Mouse (Mus musculus): ENCODE measurements around the gene Pnpla1. TPM values are rescaled to one million over a fixed set of nuclear protein-coding genes. Genes with fewer than 3 reads are reported as not detected.
"Not testable (repeated sequence)": the region's sequence is repeated elsewhere in the genome, so short reads cannot be mapped to it uniquely, and the experiment has no call there.

The Pnpla1 gene
- total RNA-seq, 1 experiment from 2014 or later, result not detected

DNA sequence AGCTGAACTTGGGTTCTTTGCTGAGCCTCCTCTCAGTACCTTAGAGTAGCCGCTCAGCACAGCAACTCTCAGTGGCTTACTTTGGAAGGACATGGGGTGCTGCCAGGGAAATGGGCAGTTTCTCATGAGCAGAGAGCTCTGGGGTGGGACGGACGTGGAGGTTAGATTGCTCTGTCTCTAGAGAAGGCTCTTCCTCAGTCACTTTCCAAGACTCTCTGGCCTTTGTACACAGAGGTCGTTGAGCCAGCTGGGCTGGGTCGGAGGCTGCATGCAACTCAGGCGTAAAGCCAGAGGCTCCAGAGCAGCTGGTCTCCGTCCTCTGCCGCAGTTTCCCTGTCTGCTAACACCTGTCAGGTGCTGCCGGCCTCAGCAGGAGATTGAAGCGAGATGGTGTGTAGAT is 23.5 kb upstream of the Pnpla1 start:
- ATAC-seq (ENCODE audit: extremely low read depth, insufficient number of reproducible peaks, low FRiP score, poor library complexity, severe bottlenecking), result no peak

DNA sequence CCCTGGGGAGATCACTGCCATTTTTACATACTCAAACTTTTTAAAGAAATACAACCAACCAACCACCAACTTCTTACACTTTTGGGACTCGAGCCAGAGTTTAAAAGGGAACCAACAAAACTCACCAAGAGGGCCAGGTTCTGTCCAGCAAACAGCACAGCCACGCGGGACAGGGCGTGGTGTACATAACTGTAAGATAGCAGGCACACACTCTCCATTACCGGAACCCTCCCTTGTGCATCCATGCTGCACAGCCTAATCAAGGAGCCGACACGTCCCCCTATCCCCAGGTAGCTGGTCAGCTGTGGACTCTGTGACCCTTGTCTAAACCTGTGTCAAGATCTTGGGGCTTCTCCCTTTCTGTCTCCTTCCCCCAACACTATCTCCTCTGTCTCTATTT is 20.4 kb upstream of the Pnpla1 start:
- ATAC-seq (ENCODE audit: extremely low read depth, insufficient number of reproducible peaks, low FRiP score, poor library complexity, severe bottlenecking), result no peak

DNA sequence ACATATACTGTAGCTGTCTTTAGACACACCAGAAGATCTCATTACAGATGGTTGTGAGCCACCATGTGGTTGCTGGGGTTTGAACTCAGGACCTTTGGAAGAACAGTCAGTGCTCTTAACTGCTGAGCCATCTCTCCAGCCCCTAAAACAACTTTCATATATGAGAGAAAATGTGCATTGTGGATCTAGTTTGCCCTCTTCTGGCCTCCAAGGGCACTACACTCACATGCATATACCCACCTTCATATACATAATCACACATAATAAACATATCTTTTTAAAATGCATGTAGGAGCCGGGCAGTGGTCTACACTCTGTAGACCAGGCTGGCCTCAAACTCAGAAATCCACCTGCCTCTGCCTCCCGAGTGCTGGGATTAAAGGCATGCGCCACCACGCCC is 16.3 kb upstream of the Pnpla1 start:
- not testable (repeated sequence) for ATAC-seq (ENCODE audit: extremely low read depth, insufficient number of reproducible peaks, low FRiP score, poor library complexity, severe bottlenecking)

DNA sequence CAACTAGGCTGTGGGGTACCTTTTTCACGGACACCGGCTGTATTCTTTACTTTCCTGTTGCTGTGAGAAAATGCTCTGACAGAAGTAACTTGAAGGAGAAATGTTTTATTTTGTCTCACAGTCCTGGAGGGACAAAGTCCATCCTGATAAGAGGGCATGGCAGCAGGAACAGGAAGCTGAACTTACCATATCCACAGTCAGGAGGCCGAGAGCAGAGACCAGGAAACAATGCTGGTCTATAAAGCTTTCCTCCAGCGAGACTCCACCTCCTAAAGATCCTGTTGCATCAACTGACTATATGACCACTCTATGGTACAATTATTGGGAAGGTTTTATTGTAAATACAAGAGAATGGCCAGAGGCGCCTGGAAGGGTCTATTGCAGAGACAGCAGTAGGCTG is 14.5 kb upstream of the Pnpla1 start:
- no peak for ATAC-seq (ENCODE audit: extremely low read depth, insufficient number of reproducible peaks, low FRiP score, poor library complexity, severe bottlenecking)

DNA sequence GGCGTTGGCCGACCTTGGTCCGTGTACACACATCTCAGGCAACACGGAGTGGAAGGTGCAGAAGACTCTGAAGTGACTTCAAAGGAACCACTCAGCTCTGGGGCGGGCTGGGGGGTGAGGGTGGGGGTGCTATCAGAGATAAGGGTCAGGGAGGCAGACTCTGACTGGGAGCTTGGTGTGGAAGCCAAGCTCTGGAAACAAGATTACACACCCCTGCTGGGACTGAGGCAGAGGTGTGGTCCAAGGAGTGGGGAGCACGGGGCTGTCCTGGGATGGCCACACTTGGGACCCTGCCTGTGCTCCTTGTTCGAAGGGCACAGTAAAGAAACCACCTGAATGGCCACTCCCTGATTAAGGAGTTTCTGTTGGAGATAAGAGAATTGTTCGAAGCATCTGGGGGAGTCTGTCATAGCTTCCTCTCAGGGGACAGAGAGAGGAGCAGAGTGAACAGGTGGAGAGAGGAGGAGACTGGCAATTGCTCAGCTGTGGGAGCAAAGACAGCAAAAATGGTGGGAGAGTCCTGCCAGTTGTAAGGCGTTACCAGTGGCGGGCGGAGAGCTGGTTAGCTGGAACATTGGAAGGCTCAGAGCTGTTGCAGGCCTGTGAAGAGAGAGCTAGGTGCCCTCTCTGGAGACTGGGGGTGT is 11.1 kb upstream of the Pnpla1 start:
- no peak for ATAC-seq (ENCODE audit: extremely low read depth, insufficient number of reproducible peaks, low FRiP score, poor library complexity, severe bottlenecking)

DNA sequence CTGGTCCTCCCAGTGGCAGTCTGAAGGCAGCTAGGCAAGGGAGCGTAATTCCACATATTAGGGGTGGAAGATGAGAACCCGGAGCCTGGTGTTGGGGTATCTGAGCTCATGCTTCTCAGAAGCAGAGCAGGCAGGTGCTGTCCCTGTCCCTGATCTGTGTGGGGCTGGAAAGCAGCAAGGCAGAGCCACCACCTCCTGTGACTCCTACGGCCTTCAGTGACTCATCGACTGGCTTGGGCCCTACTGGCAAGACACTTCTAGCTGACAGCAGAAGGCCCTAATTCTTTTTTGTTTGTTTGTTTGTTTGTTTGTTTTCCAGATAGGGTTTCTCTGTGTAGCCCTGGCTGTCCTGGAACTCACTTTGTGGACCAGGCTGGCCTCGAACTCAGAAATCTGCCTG is 7.7 kb upstream of the Pnpla1 start:
- no peak for ATAC-seq (ENCODE audit: extremely low read depth, insufficient number of reproducible peaks, low FRiP score, poor library complexity, severe bottlenecking)

DNA sequence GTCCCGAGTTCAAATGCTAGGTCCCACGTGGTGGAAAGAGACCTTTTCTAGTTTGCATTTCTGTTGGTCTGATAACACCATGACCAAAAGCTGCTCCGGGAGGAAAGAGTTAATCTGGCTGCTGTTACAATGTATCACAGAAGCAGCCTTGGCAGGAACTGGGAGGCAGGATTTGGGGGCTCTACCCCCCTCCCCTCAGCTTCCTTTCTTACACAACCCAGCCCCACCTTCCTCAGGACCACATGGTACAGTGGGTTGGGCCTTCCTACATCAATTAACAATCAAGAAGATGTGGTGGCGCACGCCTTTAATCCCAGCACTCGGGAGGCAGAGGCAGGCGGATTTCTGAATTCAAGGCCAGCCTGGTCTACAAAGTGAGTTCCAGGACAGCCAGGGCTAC is 3.8 kb upstream of the Pnpla1 start:
- ATAC-seq (ENCODE audit: extremely low read depth, insufficient number of reproducible peaks, low FRiP score, poor library complexity, severe bottlenecking), result no peak

DNA sequence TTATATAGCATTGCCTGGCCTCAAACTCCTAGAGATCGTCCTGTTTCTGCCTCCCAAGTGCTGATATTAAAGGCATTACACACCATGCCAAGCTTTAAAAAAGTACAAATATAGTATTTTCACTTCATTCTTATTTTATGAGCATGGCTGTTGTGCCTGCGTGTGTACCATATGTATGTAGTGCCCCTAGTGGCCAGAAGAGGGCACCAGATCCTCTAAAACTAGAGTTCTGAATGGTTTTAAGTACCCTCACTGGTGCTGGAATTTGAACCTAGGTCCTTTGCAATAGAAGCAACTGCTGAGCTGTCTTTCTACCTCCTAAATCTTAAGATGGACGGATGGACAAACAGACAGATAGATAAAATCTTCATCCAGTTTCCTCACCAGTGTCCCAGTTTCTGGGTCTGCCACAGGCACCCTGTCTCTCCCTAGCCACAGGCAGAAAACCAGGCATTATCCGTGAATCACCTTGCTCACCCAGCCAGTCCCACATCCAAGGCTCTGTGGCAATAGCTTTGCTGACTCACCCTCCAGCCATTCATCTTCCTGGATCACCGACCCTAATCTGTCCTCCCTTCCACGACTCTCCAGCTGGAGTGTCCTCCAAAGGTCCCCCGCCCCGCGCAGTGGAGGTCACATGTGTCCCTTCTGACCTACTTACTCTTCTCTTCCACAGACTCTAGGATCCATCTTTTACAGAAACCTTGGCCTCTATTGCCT is 2.9 kb upstream of the Pnpla1 start:
- ATAC-seq (ENCODE audit: extremely low read depth, insufficient number of reproducible peaks, low FRiP score, poor library complexity, severe bottlenecking), result no peak

DNA sequence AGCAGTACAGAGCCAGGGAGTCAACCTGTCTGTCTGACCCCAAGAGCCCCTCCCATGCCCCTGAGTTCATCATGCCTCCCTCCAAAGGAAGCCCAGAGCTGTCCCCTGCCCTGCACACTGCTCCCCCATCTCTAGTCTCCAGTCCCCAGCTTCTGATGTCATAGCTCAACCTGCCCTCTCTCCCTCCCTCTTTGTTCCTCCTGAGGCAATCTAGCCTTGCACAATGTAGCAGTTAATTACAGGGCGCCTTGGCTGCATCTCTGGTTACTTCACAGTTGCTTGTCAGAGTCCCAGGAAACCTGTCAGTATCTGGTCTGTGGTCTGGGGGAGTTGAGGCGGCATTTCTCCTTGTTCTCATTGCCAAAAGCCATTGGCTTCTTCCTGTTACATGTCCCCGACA is 2.2 kb upstream of the Pnpla1 start:
- ATAC-seq (ENCODE audit: extremely low read depth, insufficient number of reproducible peaks, low FRiP score, poor library complexity, severe bottlenecking), result peak; percentile 60

DNA sequence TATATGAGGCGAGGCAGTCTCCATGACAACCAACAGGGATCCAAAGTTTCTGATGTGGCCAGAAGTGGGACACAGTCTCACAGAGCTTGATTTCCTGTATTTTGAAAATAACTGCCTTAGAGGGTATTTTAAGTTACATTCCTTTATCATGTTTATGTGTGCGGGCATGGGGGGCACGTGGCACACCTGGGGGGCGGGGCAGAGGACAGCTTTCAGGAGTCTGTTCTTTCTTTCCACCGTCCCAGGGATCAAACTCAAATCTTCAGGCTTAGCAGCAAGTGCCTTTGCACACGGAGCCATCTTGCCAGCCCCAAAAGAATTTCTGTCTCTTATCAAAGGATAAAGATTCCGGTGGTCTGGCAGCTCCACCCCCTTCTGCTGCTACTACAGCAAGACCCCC is 5.7 kb downstream of the Pnpla1 start:
- no peak for ATAC-seq (ENCODE audit: extremely low read depth, insufficient number of reproducible peaks, low FRiP score, poor library complexity, severe bottlenecking)

DNA sequence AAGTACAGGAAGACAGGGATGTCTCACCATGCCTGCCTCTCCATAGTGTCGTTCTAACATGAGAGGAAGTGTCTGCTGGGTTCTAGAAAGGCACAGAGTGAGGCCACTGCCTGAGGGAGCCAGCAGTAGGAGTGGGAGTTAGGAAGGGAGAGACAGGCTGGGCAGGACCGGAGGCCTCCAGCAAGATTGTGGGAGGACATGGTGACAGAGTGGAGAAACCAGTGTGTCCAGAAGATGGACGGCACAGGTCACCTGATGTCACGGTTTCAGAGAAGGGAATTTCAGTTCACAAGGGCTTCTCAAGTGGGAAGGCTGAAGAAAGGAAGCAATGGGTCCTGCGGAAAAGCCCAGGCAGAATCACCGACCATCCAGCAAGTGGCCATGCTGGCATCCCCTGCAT is 6.3 kb downstream of the Pnpla1 start:
- ATAC-seq (ENCODE audit: extremely low read depth, insufficient number of reproducible peaks, low FRiP score, poor library complexity, severe bottlenecking), result no peak

DNA sequence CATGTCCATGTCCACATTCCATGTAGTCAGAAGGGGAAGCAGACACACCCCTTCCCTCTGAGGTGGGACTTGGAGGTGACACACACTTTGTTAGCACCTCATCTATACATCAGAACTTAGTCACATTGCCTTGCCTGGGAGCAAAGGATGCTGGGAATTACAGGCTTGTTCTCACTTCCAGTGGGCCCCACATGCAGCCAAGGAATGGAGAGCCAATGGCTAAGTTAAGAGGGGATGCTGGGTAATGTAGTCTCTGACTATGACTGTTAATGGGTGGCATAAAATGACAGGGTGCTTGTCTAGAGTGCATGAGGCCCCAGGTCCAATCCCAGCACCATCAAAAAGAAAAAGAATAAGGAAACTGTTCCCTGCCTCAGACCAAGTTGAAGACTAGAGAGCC is 8.7 kb downstream of the Pnpla1 start:
- no peak for ATAC-seq (ENCODE audit: extremely low read depth, insufficient number of reproducible peaks, low FRiP score, poor library complexity, severe bottlenecking)

DNA sequence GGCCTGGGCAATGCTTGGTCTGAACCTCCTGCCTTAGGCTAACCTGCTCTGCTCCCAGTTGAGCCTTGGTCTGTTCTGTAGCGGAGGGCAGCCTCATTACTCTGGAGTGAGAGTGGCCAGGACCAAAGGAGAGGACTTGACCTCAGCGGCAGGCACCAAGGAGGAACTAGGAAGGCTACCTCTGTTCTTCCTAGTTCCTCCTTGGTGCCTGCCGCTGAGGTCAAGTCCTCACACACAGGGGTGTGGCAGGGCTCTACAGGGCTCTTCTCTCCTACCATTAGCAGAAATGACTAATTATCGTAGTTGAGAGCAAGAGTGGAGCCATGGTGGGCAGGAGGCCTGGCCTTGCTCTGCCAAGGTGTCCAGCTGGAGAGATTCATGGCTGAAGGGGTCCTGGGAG is 9.2 kb downstream of the Pnpla1 start:
- no peak for ATAC-seq (ENCODE audit: extremely low read depth, insufficient number of reproducible peaks, low FRiP score, poor library complexity, severe bottlenecking)

DNA sequence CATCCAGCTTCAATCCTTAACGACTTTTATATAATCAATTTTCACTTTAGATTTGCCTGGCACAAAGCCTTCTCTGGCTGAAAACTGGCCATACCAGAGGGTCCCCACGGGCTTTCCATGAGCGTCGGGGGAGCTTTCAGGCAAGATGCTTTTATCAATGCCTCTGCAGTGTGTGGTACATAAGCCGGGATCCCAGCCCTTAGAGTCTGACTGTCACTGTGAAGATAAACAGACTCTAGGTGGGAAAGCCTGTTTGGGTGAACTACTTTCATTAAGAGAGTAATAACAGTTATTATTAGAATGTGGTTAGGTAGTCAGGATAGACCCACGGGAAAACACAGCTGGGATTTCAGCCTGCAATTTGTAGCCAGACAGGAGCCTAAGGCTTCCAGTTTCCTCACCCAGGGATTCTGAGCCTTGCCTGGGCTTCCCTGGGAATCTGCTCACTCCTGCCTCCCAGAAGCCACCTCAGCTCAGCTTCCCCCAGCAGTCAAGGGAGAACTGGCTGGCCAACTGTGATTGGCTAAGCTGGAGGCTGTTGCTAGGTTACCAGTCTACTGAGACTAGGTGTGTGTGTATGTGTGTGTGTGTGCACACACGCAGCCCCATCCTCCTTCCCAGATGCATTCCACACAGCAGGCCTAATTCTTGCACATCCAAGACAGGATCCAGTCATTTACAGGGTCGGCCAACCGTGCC is 11.3 kb downstream of the Pnpla1 start:
- ATAC-seq (ENCODE audit: extremely low read depth, insufficient number of reproducible peaks, low FRiP score, poor library complexity, severe bottlenecking), result no peak

DNA sequence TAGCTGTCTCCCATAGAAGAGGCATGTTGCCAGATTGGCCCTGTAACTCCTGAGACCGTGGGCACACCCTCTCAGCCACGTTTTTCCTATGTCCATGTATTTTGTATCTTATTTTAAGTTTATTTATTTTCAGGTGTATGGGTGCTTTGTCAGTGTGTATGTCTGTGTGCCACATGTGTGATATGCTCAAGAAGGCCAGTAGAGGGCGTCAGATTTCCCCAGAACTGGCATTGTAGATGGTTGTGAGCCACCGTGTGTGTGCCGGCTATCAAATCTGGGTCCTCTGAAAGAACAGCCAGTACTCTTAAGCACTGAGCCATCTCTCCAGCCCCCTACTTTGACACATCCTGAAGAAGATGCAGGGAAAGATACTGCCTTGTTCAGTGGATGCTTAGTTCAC is 12.2 kb downstream of the Pnpla1 start:
- ATAC-seq (ENCODE audit: extremely low read depth, insufficient number of reproducible peaks, low FRiP score, poor library complexity, severe bottlenecking), result no peak

DNA sequence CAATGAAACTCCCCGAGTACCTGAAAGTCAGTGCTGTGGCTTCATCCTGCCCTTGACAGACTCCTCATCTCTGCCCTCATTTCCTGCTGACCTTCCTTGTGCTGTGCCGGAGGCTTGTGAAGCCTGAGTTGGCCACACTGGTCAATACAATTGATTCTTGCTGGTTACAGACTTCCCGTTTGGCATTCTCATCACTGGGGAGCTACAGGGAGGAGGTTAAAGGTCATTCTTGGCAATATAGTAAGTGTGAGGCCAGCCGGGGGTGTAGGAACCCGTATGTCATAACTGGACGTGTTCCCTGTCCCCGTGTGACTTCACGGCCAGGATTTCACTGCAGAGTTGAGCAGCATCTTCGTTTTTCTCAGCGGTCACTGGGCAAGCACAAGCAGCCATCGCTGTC is 13.6 kb downstream of the Pnpla1 start:
- no peak for ATAC-seq (ENCODE audit: extremely low read depth, insufficient number of reproducible peaks, low FRiP score, poor library complexity, severe bottlenecking)

DNA sequence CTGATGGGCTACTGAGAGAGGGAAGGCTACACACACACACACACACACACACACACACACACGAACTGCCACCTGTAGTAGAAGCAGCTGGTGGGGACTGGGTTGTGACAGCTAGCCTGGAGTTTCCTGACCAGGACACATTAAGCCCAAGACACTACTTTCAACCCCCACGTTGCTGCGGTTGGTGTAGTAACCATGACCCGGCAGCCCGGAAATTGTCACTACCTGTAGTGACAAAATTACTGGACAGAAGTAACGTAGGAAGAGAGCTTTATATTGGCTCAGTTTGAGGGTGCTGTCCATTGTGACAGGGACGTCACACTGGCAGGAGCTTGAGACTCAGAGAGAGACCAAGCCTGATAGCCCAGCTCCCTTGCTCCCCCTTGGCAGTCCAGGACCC is 14.1 kb downstream of the Pnpla1 start:
- peak; percentile 45; the same call in 1 of the 2 replicates for ATAC-seq (ENCODE audit: extremely low read depth, insufficient number of reproducible peaks, low FRiP score, poor library complexity, severe bottlenecking)

DNA sequence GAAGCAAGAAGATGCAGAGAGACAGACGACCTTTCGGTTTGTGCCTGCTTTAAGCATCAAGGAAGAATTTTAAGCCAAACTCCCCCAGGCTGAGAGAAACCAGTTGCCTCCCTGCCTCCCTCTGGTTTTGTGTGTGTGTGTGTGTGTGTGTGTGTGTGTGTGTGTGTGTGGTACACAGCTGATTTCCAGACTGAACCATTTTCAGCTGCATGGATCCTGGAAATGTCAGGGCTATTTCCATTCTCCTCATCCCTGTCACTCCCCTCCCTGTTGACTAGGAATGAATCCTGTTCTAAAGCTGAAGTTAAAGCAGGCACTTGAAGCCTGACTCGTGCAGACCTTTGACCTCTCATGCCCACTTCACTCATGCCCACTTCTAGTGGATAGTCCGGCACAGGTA is 16.0 kb downstream of the Pnpla1 start:
- ATAC-seq (ENCODE audit: extremely low read depth, insufficient number of reproducible peaks, low FRiP score, poor library complexity, severe bottlenecking), result no peak

DNA sequence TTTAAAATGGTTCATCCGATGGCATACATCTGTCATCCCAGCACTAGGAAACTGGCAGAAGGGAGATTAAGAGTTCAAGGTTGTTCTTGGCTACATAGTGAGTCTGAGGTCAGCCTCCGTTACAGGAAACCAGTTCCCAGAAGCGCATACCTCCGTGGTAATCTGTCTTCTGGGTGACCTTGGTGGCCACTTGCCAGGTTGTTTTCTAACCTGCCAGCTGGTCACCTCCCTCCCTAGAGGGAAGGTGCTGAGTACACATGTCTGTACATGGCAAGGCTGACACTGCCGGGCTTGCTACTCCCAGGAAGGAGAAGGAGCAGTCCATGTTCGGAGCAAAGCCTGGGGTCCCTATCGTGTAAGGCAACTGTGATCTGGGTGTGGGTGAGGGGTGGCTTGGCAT is 16.6 kb downstream of the Pnpla1 start:
- no peak for ATAC-seq (ENCODE audit: extremely low read depth, insufficient number of reproducible peaks, low FRiP score, poor library complexity, severe bottlenecking)

DNA sequence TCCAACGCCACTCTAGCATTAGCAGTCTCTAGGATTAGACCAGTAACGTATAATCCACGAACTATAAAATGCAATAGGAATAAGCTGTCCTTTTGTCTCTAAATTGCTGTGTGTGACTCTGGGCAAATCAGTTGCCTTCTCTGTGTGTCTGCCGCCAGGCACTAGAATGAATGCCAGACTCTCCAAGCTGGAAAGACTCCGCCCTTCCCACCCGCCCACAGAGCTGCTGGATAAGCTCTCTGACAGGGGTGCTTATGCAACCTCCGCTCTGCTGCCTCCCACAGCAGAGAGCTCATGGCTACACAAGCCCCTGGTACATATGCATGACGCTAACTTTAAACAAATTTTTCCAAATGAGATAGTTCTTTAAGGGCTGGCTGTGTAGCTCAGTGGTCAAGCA is 17.1 kb downstream of the Pnpla1 start:
- ATAC-seq (ENCODE audit: extremely low read depth, insufficient number of reproducible peaks, low FRiP score, poor library complexity, severe bottlenecking), result no peak

Measured in neutrophil, adult 5-6 weeks (primary cell).